Mouse (Mus musculus) forebrain, embryonic 16.5 days (tissue): ENCODE data around the gene Atp4a. TPM values are rescaled to one million over a fixed set of nuclear protein-coding genes. Genes with fewer than 3 reads are reported as not detected.
A peak's percentile ranks its signal among the peaks of the same experiment; 100 is the strongest.
"Not testable (repeated sequence)": the region's sequence is repeated elsewhere in the genome, so short reads cannot be mapped to it uniquely, and the experiment has no call there.

Experiments used
- ATAC-seq: fragments of 200-750 bp; cut with Nextera tagmentation; 2 replicates; pipeline ENCODE4 v1.8.0; 2017; ENCODE audit warnings: mild to moderate bottlenecking, moderate library complexity
- H3K27ac ChIP-seq: fragments of 300-500 bp; sonication (generic); 2 replicates; pipeline ENCODE4 v1.5.1; 2014; ENCODE audit warnings: low read length, control low read depth
- H3K27me3 ChIP-seq: fragments of 300-500 bp; sonication (generic); replicated peaks from 2 replicates; pipeline ENCODE4 v1.6.1; 2014; ENCODE audit warnings: low read length; ENCODE audit not compliant: control insufficient read depth, insufficient read depth
- H3K36me3 ChIP-seq: fragments of 300-500 bp; sonication (generic); 2 replicates; pipeline ENCODE4 v1.6.1; 2014; ENCODE audit not compliant: control insufficient read depth, insufficient read depth
- H3K4me1 ChIP-seq: fragments of 300-500 bp; sonication (generic); replicated peaks from 2 replicates; pipeline ENCODE4 v1.6.1; 2014; ENCODE audit warnings: low read length; ENCODE audit not compliant: control insufficient read depth, insufficient read depth
- H3K4me2 ChIP-seq: fragments of 300-500 bp; sonication (generic); 2 replicates; pipeline ENCODE4 v1.6.1; 2014; ENCODE audit warnings: mild to moderate bottlenecking, low read length, control low read depth
- H3K4me3 ChIP-seq: fragments of 300-500 bp; sonication (generic); replicated peaks from 2 replicates; pipeline ENCODE4 v1.5.1; 2014; ENCODE audit warnings: mild to moderate bottlenecking, low read length, control low read depth
- H3K9ac ChIP-seq: fragments of 300-500 bp; sonication (generic); replicated peaks from 2 replicates; pipeline ENCODE4 v1.6.1; 2014; ENCODE audit warnings: low read depth, low read length, control low read depth
- H3K9me3 ChIP-seq: fragments of 300-500 bp; sonication (generic); 2 replicates; pipeline ENCODE4 v1.6.1; 2016; ENCODE audit warnings: low read length; ENCODE audit not compliant: control insufficient read depth
- WGBS: fragments of 180-500 bp; shearing (Covaris S2); extraction: QIAGEN DNeasy Blood & Tissue Kit; methylation state at CpG from one replicate; pipeline ENCODE4 v1.1.7; 2014; 5-methylcytosine and 5-hydroxymethylcytosine counted together
- polyA plus RNA-seq: library from polyadenylated mRNA; unstranded; fragments of >200 nt; fragmentation: Nextera tagmentation; extraction: Ambion mirVana; gene quantifications from 2 replicates; pipeline ENCODE4 v1.2.1, GENCODE M21; 2015

The Atp4a gene
- polyA plus RNA-seq, 1 experiment from 2014 or later: 2.4 TPM

DNA sequence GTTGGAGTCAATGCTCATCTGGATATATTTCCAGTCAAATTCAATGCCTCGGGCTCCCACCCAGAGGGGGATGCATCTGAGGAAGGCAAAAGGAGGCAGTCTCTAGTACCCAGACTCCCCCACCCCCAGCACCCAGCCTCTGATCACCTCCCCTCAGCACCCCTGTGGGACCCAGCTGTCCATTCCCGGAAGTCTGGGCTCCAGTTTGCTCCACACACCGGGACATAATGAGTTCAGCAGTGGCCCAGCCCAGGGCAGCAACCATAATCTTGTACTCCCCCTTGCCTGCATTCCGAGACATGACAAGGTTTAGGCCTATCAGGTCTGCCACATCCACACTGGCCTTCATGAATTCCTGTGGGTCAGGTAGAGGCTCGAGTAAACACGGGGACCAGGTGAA is 16.2 kb downstream of the Atp4a start:
- no peaks in the 10 kb centered on the region for H3K27me3 ChIP-seq
- peak overlapping the region; percentile 80; the same call in 1 of the 2 replicates for H3K9ac ChIP-seq
- peaks cover 22% of the 10 kb centered on the region for H3K4me1 ChIP-seq
- H3K4me3 ChIP-seq: peak overlapping the region; percentile 72
- ATAC-seq: no peak
- H3K9me3 ChIP-seq: no peaks in the 10 kb centered on the region
- H3K27ac ChIP-seq: no peak overlapping the region
- H3K4me2 ChIP-seq: peak overlapping the region; percentile 58
- H3K36me3 ChIP-seq: peaks cover 2% of the 10 kb centered on the region; the same call in 1 of the 2 replicates
- WGBS: 87% methylated on average over 6 of the region's 6 CpGs

DNA sequence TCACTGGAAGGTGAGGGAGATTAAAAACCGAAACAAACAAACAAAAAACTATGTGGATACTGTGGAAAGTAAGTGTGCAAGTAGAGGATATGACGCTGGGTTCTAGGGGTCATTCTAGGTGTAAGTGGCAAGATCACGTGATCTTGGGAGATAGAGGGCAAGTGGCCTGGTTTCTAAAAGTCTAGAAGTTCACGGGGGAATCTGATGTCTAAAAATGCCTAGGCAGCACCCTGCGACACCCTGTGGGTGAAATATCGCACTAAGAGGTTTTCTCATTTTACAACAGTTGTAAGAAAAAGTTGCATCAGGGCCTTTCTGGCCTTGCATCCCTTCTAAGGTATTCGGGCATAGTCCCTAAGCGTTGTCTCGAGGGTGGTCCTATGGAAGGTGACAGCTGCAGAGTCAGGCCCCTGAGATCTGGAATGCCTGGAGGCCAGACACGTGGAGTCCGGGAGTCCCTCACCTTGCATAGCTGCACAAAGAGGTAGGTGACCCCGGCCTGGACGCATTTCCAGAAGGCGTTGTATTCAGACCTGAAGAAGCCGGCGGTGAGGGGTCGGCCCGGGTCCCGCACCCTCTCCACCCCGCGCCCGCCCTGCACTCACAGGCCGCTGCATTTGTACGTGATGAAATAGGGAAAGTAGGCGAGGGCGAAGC is 16.9 kb downstream of the Atp4a start:
- peak overlapping the region; percentile 72 for H3K4me3 ChIP-seq

DNA sequence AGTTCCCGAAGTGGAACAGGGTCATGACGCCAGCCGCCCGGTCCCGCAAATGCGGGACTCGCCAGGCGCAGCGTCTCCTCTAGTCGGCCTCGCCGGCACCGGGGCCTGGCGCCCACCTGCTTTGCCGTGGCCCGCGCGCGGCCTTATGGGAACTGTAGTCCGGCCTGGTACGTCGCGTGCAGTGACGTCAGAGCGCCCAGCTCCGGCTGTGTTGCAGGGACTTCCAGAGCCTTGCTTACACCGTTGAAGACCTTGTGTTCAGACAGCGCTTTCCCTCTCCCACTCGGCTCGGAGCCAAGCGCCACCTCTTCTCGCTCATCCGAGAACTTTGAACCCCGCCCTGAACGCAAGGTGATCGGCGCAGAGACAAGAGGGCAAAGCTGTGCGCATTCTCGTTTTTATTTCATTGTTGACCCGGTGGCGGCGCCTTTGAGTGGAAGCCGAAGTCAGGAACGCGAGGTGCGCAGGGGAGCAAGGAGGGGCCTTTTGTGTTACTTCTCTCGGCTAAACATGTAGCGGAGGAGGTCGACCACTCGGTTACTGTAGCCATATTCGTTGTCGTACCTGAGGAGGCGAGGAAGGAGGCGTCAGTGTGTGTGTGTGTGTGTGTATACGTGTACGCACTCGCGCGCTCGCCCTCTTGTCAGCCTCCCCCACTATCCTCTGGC is 17.5 kb downstream of the Atp4a start, which contains the start of gene Tmem147:
TSS of gene Tmem147 (minus strand) at position 145 of the 668 bp plus-strand sequence.
- peak within 1 kb of the TSS; percentile 92 for H3K27ac ChIP-seq
- H3K27me3 ChIP-seq: no peaks in the 10 kb centered on the region
- H3K36me3 ChIP-seq: peaks cover 8% of the 10 kb centered on the region; the same call in 1 of the 2 replicates
- peak within 1 kb of the TSS; percentile 80 for H3K9ac ChIP-seq
- H3K4me1 ChIP-seq: peaks cover 22% of the 10 kb centered on the region
- peak within 1 kb of the TSS; percentile 58 for H3K4me2 ChIP-seq
- peak; percentile 98 for ATAC-seq
- H3K9me3 ChIP-seq: no peaks in the 10 kb centered on the region
- WGBS: under 1% methylated on average over 60 of the region's 60 CpGs
- H3K4me3 ChIP-seq: peak within 1 kb of the TSS; percentile 72

More for the DNA sequence above, 16.9 kb downstream of the Atp4a start:
- H3K4me1 ChIP-seq: peaks cover 22% of the 10 kb centered on the region
- H3K9me3 ChIP-seq: no peaks in the 10 kb centered on the region
- no peaks in the 10 kb centered on the region for H3K27me3 ChIP-seq
- H3K9ac ChIP-seq: peak overlapping the region; percentile 80
- peaks cover 5% of the 10 kb centered on the region; the same call in 1 of the 2 replicates for H3K36me3 ChIP-seq
- H3K27ac ChIP-seq: peak overlapping the region; percentile 92
- peak; percentile 54 for ATAC-seq
- 7% methylated on average over 26 of the region's 26 CpGs for WGBS
- peak overlapping the region; percentile 58 for H3K4me2 ChIP-seq

DNA sequence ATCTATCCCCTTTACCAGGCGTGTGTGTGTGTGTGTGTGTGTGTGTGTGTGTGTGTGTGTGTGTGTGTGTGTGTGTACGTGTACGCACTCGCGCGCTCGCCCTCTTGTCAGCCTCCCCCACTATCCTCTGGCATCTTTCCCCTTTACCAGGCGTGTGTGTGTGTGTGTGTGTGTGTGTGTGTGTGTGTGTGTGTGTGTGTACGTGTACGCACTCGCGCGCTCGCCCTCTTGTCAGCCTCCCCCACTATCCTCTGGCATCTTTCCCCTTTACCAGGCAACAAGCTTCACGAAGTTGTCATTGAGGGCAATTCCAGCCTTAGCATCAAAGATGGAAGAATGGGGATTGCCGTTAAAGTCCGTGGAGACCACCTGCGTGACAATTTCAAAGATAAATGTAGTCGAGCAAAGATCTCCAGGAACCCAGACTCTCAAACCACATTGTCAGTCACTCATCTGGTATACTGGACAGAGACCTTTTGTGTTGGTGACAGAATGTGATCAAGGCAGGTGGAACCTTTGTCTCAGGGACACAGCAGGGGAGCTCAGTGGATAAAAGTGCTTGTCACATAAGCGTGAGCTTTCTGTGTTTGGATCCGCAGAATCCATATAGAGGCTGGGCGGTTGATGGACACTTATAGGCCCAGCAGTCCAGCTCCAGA is 18.2 kb downstream of the Atp4a start:
- H3K36me3 ChIP-seq: peaks cover 11% of the 10 kb centered on the region
- H3K9me3 ChIP-seq, ATAC-seq, H3K27me3 ChIP-seq: not testable (repeated sequence)
- peaks cover 22% of the 10 kb centered on the region for H3K4me1 ChIP-seq
- peak overlapping the region; percentile 72 for H3K4me3 ChIP-seq
- 6% methylated on average over 11 of the region's 22 CpGs for WGBS
- H3K4me2 ChIP-seq: peak overlapping the region; percentile 58
- H3K9ac ChIP-seq: peak overlapping the region; percentile 80
- peak overlapping the region; percentile 92 for H3K27ac ChIP-seq

DNA sequence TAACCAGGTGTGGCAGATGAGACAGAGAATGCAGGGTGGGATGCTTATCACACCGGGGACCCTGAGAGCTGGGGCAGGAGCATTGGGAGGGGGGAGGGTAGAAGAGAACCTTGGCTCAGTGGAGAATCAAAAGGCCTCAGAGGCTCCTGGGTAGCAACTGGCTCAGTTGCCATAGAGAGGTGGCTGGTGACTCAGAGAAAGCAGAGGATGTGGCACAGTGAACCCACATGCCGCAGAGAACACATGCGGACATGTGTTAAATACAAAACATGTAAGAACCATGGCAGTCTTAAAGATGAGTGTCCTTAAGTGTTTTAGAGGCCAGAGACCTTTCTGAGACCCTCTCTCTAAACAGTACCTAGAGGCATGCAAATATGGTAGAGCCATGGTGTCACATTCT is 24.2 kb downstream of the Atp4a start:
- Histone ChIP-seq H3K9ac (no peak overlapping the region), H3K4me3 (no peak overlapping the region), H3K4me1 (peaks cover 1% of the 10 kb centered on the region), H3K36me3 (peaks cover 24% of the 10 kb centered on the region), H3K27me3 (no peaks in the 10 kb centered on the region), H3K27ac (no peak overlapping the region), H3K9me3 (no peaks in the 10 kb centered on the region), H3K4me2 (no peak overlapping the region)
- 86% methylated on average over 3 of the region's 3 CpGs for WGBS
- ATAC-seq: no peak

DNA sequence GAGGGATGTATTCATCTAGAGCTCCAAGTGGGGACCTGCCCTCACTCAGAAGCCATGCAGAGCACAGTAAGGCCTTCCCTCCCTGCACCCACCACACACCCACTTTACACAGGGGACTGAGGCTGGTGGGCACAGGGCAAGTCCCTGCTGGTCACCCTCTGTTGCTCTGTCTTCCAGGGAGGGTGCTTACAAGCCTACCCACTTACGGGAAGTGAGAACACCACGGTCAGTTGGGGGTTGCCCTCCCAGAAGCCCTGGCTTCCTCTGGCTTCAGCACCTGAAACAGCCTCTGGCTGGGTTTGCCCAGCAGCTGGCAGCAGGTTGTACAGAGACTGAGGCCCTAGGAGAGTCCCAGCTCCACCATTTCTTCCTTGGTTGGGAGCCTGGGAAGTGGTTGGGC is 30.6 kb downstream of the Atp4a start:
- H3K9ac ChIP-seq, H3K27ac ChIP-seq, ATAC-seq, H3K4me1 ChIP-seq, H3K4me3 ChIP-seq, H3K4me2 ChIP-seq, H3K27me3 ChIP-seq, H3K36me3 ChIP-seq, H3K9me3 ChIP-seq: not testable (repeated sequence)
- 87% methylated on average over 2 of the region's 2 CpGs for WGBS

DNA sequence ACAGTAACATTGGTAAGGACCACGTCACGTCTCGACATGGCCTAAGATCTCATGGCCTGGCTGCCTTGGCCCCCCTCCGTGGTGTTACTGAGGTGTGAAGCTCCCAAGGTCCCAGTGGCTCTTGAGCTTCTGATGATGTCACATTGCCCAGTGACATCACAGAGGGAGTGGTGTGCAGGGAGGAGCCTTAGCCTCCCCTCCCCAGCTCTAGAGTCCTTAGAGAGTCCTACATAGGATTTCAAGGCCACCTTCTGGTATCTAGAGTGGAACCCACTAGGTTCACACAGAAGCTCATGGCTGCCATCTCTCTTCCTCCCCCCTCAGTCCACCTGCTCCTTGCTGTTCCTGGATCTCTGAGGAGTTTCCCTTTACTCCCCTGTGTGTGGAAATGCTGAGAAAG is 31.6 kb downstream of the Atp4a start, which contains the start of gene Gapdhs:
TSS of gene Gapdhs (minus strand) at position 65 of the 400 bp plus-strand sequence.
- H3K4me3 ChIP-seq, ATAC-seq, H3K9me3 ChIP-seq, H3K4me2 ChIP-seq, H3K27ac ChIP-seq, H3K9ac ChIP-seq, H3K4me1 ChIP-seq, H3K36me3 ChIP-seq, H3K27me3 ChIP-seq: not testable (repeated sequence)
- WGBS: no CpG with 5 or more reads among the region's 4 CpGs

DNA sequence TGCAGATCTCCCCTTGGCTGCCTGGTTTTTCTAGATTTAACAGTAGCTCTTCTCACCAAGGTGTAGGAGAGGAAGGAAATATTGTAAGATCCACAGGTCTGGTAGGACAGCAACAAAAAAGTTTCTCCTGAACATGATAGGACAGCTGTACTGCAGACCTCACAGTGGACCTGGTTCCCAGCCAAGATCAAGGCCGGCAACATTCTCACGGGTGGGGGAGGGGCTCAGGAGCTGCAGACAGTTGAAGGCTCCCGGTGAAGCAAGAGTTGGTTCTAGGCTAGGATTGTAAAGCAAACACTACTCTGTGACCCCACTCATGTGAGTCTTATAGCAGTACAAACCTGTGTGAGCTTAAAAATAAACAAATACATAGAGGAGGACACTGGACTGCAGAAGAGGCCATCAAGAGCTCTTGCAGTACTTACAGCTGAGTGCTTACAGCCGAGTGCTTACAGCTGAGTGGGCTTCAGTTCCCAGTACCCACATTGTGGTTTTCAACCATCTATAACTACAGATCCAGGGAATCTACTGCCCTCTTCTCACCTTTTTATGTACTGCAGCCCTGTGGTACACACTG is 32.1 kb downstream of the Atp4a start:
- Histone ChIP-seq H3K4me2 (no peak overlapping the region), H3K4me1 (no peaks in the 10 kb centered on the region), H3K9me3 (no peaks in the 10 kb centered on the region), H3K9ac (no peak overlapping the region), H3K27ac (no peak overlapping the region), H3K4me3 (no peak overlapping the region), H3K27me3 (no peaks in the 10 kb centered on the region), H3K36me3 (peaks cover 3% of the 10 kb centered on the region)
- WGBS: 48% methylated on average over 4 of the region's 4 CpGs
- ATAC-seq: no peak
